Mouse (Mus musculus): ENCODE results near the gene Depdc5. TPM values are rescaled to one million over a fixed set of nuclear protein-coding genes. Genes with fewer than 3 reads are reported as not detected.

Gene Depdc5
- polyA plus RNA-seq, 1 experiment from 2014 or later: 22.6 TPM

DNA sequence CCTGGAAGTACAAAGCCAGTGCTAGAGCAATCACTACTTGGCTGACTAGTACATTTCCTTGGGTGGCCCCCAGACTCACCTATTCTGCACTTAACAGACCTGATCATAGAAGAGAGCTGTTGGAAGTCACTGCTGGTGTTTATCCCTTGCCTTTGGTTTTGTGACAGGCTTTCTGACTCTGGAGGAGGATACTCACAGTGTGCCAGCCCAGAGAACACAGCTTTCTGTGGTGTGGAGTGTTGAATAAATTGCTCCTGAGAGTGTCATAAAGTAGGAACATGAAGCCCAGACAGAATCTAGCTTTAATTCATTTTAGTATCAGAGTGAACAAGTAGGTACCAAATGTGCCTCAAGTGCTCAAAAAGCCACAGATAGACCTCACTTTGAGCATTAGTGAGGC, 113.7 kb downstream of the Depdc5 start:
- H3K9ac ChIP-seq (ENCODE audit: low read depth, low read length): no peak overlapping the region
- no peak overlapping the region for H3K4me3 ChIP-seq (ENCODE audit: low read depth, low read length)
- no peak for DNase-seq (ENCODE audit: low spot score)
- ATAC-seq (replicated peaks; ENCODE audit: low FRiP score): no peak
- H3K27ac ChIP-seq (ENCODE audit: low read depth, low read length): no peak overlapping the region
- H3K36me3 ChIP-seq (ENCODE audit: control insufficient read depth, insufficient read depth, low read length): peaks cover 8% of the 10 kb centered on the region; the same call in 1 of the 2 replicates
- H3K4me2 ChIP-seq: no peak overlapping the region
- H3K9me3 ChIP-seq (ENCODE audit: control insufficient read depth, low read length): no peaks in the 10 kb centered on the region
- no peaks in the 10 kb centered on the region for H3K27me3 ChIP-seq (replicated peaks; ENCODE audit: control insufficient read depth, insufficient read depth, low read length)
- H3K4me1 ChIP-seq (replicated peaks; ENCODE audit: control insufficient read depth, insufficient read depth, low read length): peaks cover 3% of the 10 kb centered on the region

DNA sequence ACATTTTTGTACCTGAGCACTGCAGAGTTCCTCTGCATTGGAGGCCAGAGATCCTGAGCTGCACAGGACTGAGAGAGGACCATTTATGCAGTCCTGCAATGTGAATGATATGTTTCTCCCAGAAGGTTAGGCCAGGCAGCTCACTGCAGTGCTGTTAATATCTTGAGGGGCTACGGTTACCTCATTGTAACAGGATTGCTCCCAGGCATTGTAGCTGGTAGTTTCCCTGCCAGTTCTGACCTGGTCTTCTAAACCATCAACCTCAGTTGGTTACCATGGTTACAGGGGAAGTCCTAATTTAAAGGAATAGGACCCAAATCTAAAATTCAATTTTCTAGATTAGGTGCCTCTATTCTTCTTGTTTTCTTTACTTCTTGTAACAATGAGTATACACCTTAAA, 121.9 kb downstream of the Depdc5 start:
- 87% methylated on average over 1 of the region's 1 CpGs for WGBS

DNA sequence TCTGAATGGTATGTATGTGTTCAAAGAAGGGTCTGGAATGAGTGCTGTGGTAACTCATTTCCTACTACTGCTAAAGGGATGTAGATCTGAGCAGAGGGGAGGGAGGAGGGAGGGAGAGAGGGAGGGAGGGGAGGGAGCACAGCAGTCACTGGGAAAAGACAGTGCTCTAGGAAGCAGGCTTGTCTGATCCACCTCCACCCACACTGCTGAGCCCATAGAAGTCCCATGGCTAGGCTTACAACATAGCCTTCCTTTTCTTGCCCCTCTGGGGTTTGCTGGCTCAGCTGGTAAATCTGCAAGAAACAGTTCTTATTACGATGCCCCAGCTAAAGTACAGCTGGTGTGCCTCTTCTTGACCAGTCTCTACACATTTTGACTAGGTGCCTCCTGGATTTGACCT, 124.4 kb downstream of the Depdc5 start:
- no peaks in the 10 kb centered on the region for H3K4me1 ChIP-seq (replicated peaks; ENCODE audit: control insufficient read depth, insufficient read depth, low read length)
- peaks cover 10% of the 10 kb centered on the region for H3K36me3 ChIP-seq (ENCODE audit: control insufficient read depth, insufficient read depth, low read length)
- no peak overlapping the region for H3K4me2 ChIP-seq
- H3K9me3 ChIP-seq (ENCODE audit: control insufficient read depth, low read length): no peaks in the 10 kb centered on the region
- no peak overlapping the region for H3K27ac ChIP-seq (ENCODE audit: low read depth, low read length)
- no peak overlapping the region for H3K9ac ChIP-seq (ENCODE audit: low read depth, low read length)
- no peak overlapping the region for H3K4me3 ChIP-seq (ENCODE audit: low read depth, low read length)
- no peak for DNase-seq (ENCODE audit: low spot score)
- H3K27me3 ChIP-seq (replicated peaks; ENCODE audit: control insufficient read depth, insufficient read depth, low read length): no peaks in the 10 kb centered on the region
- WGBS: 52% methylated on average over 1 of the region's 1 CpGs
- ATAC-seq (replicated peaks; ENCODE audit: low FRiP score): no peak

More for the DNA sequence above, 121.9 kb downstream of the Depdc5 start:
- Histone ChIP-seq H3K4me3 (ENCODE audit: low read depth, low read length) (no peak overlapping the region), H3K9ac (ENCODE audit: low read depth, low read length) (no peak overlapping the region), H3K4me2 (no peak overlapping the region), H3K4me1 (replicated peaks; ENCODE audit: control insufficient read depth, insufficient read depth, low read length) (no peaks in the 10 kb centered on the region), H3K27me3 (replicated peaks; ENCODE audit: control insufficient read depth, insufficient read depth, low read length) (no peaks in the 10 kb centered on the region), H3K36me3 (ENCODE audit: control insufficient read depth, insufficient read depth, low read length) (peaks cover 12% of the 10 kb centered on the region), H3K27ac (ENCODE audit: low read depth, low read length) (no peak overlapping the region), H3K9me3 (ENCODE audit: control insufficient read depth, low read length) (no peaks in the 10 kb centered on the region)
- DNase-seq (ENCODE audit: low spot score) (no peak), ATAC-seq (replicated peaks; ENCODE audit: low FRiP score) (no peak)

DNA sequence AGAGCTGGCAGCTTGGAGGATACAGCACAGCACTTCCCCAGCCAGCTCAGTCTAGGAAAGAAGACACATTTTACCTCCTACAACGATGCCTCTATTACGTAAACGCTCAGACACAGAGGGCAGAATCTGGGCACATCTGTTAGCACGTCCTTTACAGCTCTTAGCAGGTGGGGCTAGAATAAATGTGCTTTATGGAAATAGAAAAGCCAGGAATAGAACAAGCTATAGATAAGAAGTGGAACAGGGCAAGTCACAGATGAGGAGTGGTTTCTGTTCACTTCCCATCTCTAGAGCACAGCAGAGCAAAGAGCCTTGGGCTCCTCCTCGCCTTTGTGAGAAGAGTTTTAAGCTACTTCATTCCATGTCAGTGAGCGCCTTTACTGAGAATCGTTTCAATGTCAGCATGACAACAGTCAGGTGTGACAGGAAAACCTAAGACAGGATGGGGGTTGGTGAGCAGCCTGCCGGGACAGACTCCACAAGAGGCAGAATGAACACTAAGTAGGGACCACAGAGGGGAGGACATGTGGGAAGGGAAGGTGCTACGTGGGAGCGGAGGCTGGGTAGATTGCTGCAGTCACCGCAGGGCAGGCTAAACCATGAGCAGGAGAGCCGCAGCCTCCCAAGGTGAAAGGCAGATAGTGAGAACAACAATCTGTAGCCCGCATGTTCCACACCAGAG, 126.6 kb downstream of the Depdc5 start:
- H3K4me2 ChIP-seq: no peak overlapping the region
- DNase-seq (ENCODE audit: low spot score): no peak
- WGBS: 76% methylated on average over 13 of the region's 13 CpGs
- no peaks in the 10 kb centered on the region for H3K27me3 ChIP-seq (replicated peaks; ENCODE audit: control insufficient read depth, insufficient read depth, low read length)
- H3K4me1 ChIP-seq (replicated peaks; ENCODE audit: control insufficient read depth, insufficient read depth, low read length): no peaks in the 10 kb centered on the region
- H3K36me3 ChIP-seq (ENCODE audit: control insufficient read depth, insufficient read depth, low read length): no peaks in the 10 kb centered on the region
- no peak for ATAC-seq (replicated peaks; ENCODE audit: low FRiP score)
- no peak overlapping the region for H3K9ac ChIP-seq (ENCODE audit: low read depth, low read length)
- no peaks in the 10 kb centered on the region for H3K9me3 ChIP-seq (ENCODE audit: control insufficient read depth, low read length)
- no peak overlapping the region for H3K27ac ChIP-seq (ENCODE audit: low read depth, low read length)
- no peak overlapping the region for H3K4me3 ChIP-seq (ENCODE audit: low read depth, low read length)

DNA sequence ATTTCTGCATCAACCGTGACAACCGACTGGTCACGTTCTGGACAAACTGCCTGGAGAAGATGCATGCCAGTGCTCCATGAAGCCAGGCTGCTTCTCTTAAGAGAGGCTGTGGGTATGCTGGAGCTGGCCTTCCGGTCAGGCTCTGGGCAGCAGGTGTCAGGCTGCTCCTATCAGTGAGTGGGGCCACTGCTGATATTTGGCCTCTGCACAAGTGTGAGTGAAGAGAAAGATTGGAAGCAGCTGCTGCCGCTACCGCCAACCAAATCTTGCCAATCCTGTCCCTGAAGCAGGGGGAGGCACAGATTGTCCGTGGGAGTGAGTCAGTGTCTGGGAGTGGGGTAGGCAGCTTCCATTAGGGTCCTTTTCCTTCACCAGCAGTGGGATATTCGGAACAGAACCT, 127.7 kb downstream of the Depdc5 start:
- no peak overlapping the region for H3K4me3 ChIP-seq (ENCODE audit: low read depth, low read length)
- H3K9ac ChIP-seq (ENCODE audit: low read depth, low read length): no peak overlapping the region
- WGBS: 80% methylated on average over 8 of the region's 8 CpGs
- no peaks in the 10 kb centered on the region for H3K9me3 ChIP-seq (ENCODE audit: control insufficient read depth, low read length)
- no peak overlapping the region for H3K27ac ChIP-seq (ENCODE audit: low read depth, low read length)
- H3K4me2 ChIP-seq: no peak overlapping the region
- no peaks in the 10 kb centered on the region for H3K36me3 ChIP-seq (ENCODE audit: control insufficient read depth, insufficient read depth, low read length)
- DNase-seq (ENCODE audit: low spot score) (no peak), ATAC-seq (replicated peaks; ENCODE audit: low FRiP score) (no peak)
- no peaks in the 10 kb centered on the region for H3K27me3 ChIP-seq (replicated peaks; ENCODE audit: control insufficient read depth, insufficient read depth, low read length)
- H3K4me1 ChIP-seq (replicated peaks; ENCODE audit: control insufficient read depth, insufficient read depth, low read length): no peaks in the 10 kb centered on the region

DNA sequence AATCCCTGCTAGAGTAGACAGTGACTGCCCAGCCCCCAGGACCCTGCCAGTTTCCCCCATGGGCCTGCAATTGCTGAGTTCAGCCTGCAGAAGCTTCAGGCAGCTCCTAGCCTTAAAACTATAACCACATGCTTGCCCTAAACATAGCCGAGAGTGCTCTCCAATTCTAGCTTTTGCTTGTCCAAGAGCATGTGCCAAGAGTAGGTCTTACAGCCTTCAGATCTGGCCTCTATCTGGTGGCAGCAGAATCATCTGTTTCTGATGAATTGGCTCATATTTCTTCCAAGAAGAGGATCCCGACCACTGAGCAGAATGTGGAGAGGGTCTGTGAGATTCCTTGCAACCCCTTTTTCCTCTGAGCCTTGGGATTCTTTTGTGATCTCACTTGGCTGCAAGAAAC, 131.0 kb downstream of the Depdc5 start:
- no peaks in the 10 kb centered on the region for H3K27me3 ChIP-seq (replicated peaks; ENCODE audit: control insufficient read depth, insufficient read depth, low read length)
- H3K27ac ChIP-seq (ENCODE audit: low read depth, low read length): no peak overlapping the region
- no peak for ATAC-seq (replicated peaks; ENCODE audit: low FRiP score)
- DNase-seq (ENCODE audit: low spot score): no peak
- no peak overlapping the region for H3K9ac ChIP-seq (ENCODE audit: low read depth, low read length)
- H3K36me3 ChIP-seq (ENCODE audit: control insufficient read depth, insufficient read depth, low read length): no peaks in the 10 kb centered on the region
- no peak overlapping the region for H3K4me2 ChIP-seq
- no peaks in the 10 kb centered on the region for H3K4me1 ChIP-seq (replicated peaks; ENCODE audit: control insufficient read depth, insufficient read depth, low read length)
- H3K9me3 ChIP-seq (ENCODE audit: control insufficient read depth, low read length): no peaks in the 10 kb centered on the region
- H3K4me3 ChIP-seq (ENCODE audit: low read depth, low read length): no peak overlapping the region
- 63% methylated on average over 2 of the region's 2 CpGs for WGBS

DNA sequence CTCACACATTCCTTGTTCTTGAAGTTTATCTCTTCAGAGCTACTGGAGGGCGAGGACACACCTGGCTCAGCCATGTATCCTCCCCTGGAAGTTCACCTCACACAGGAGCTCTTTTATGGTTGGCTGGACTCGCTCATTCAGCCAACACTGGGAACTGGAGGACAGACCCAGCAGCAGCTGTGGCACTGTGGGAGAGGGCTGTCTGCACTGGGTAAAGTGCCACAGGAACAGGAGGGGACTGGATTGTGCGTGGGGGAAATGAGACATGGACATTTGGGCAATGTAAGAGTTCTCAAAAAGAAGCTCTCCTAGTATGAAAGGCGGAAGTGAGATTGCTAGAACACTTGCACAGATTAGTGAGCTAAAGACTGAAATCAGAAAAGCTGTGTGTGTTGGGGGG, 132.3 kb downstream of the Depdc5 start:
- Histone ChIP-seq H3K4me3 (ENCODE audit: low read depth, low read length) (no peak overlapping the region), H3K36me3 (ENCODE audit: control insufficient read depth, insufficient read depth, low read length) (no peaks in the 10 kb centered on the region), H3K27me3 (replicated peaks; ENCODE audit: control insufficient read depth, insufficient read depth, low read length) (no peaks in the 10 kb centered on the region), H3K27ac (ENCODE audit: low read depth, low read length) (no peak overlapping the region), H3K4me1 (replicated peaks; ENCODE audit: control insufficient read depth, insufficient read depth, low read length) (no peaks in the 10 kb centered on the region), H3K9me3 (ENCODE audit: control insufficient read depth, low read length) (no peaks in the 10 kb centered on the region), H3K4me2 (no peak overlapping the region), H3K9ac (ENCODE audit: low read depth, low read length) (no peak overlapping the region)
- ATAC-seq (replicated peaks; ENCODE audit: low FRiP score) (no peak), DNase-seq (ENCODE audit: low spot score) (no peak)
- WGBS: 70% methylated on average over 4 of the region's 4 CpGs

DNA sequence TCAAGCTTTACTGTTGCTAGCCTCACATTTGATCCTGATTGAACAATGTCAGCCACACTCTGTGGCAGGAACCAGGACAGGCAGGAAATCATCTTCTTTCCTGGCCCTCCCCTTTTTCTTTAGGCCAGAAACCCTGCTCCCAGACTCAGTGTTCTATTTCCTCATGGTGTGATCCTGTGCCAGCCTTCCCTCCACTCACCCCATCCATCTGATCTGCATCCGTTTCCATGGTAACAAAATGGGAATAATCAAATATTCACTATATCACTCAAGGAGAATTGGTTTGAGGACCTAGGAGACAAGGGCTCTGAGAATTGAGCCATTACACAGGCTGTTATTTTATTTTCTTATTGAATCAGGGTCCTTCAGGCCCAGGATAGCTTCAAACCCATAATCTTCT, 133.1 kb downstream of the Depdc5 start:
- 84% methylated on average over 1 of the region's 1 CpGs for WGBS
- H3K9me3 ChIP-seq (ENCODE audit: control insufficient read depth, low read length): no peaks in the 10 kb centered on the region

DNA sequence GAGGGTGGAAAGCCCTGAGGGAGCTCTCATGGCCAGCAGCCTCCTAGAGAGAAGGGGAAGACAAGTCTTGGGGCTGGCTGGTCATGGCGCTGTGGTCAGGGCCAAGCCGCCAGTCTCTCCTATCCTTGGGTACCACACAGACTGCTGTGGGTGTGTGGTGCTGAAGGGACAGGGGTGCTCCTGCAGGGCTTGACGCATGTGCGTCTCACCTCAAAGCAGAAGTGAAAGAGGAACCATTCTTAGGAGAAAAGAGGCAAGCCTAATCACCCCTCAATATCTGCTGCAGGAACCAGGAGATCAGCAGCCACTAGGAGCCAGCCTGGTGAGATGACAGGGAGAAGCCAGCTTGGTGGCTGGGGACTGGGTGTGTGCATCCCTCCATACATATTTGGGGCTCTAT, 134.2 kb downstream of the Depdc5 start:
- H3K9me3 ChIP-seq (ENCODE audit: control insufficient read depth, low read length): no peaks in the 10 kb centered on the region
- 19% methylated on average over 4 of the region's 4 CpGs for WGBS
- no peaks in the 10 kb centered on the region for H3K27me3 ChIP-seq (replicated peaks; ENCODE audit: control insufficient read depth, insufficient read depth, low read length)
- no peak for ATAC-seq (replicated peaks; ENCODE audit: low FRiP score)
- H3K27ac ChIP-seq (ENCODE audit: low read depth, low read length): no peak overlapping the region
- no peak overlapping the region for H3K9ac ChIP-seq (ENCODE audit: low read depth, low read length)
- no peak for DNase-seq (ENCODE audit: low spot score)
- H3K4me1 ChIP-seq (replicated peaks; ENCODE audit: control insufficient read depth, insufficient read depth, low read length): no peaks in the 10 kb centered on the region
- no peak overlapping the region for H3K4me2 ChIP-seq
- no peaks in the 10 kb centered on the region for H3K36me3 ChIP-seq (ENCODE audit: control insufficient read depth, insufficient read depth, low read length)
- H3K4me3 ChIP-seq (ENCODE audit: low read depth, low read length): no peak overlapping the region

More for the DNA sequence above, 133.1 kb downstream of the Depdc5 start:
- no peak overlapping the region for H3K4me3 ChIP-seq (ENCODE audit: low read depth, low read length)
- no peaks in the 10 kb centered on the region for H3K36me3 ChIP-seq (ENCODE audit: control insufficient read depth, insufficient read depth, low read length)
- H3K27ac ChIP-seq (ENCODE audit: low read depth, low read length): no peak overlapping the region
- no peaks in the 10 kb centered on the region for H3K27me3 ChIP-seq (replicated peaks; ENCODE audit: control insufficient read depth, insufficient read depth, low read length)
- DNase-seq (ENCODE audit: low spot score) (no peak), ATAC-seq (replicated peaks; ENCODE audit: low FRiP score) (no peak)
- no peak overlapping the region for H3K4me2 ChIP-seq
- no peak overlapping the region for H3K9ac ChIP-seq (ENCODE audit: low read depth, low read length)
- no peaks in the 10 kb centered on the region for H3K4me1 ChIP-seq (replicated peaks; ENCODE audit: control insufficient read depth, insufficient read depth, low read length)

All from liver, embryonic 11.5 days (tissue).